Mouse (Mus musculus): ENCODE measurements around the gene Olfr1393. TPM values are rescaled to one million over a fixed set of nuclear protein-coding genes. Genes with fewer than 3 reads are reported as not detected.

Gene Olfr1393
- polyA plus RNA-seq, 1 experiment from 2014 or later, result not detected

DNA sequence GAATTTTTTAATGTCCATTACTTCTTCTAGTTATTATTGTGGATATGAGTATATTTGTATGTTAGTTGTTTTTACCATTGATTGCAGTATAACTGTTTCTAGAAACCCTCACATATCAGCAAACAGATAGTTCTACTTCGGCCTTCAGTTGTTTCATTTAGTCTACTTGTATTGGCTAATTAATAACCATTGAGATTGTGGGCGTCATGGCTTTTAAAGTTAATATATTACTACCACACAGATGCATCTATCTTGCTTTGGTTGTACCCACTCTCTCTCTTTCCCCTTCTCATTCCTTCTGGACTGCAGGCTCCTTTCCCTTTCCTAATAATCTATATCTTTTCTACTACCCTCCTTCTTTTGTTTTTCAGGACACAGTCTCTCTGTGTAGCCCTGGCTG is 18.8 kb upstream of the Olfr1393 start:
- H3K4me3 ChIP-seq (ENCODE audit: low read depth, low read length), result no peak overlapping the region
- H3K27me3 ChIP-seq (ENCODE audit: control insufficient read depth, insufficient read depth, low read length), result no peaks in the 10 kb centered on the region
- H3K27ac ChIP-seq (replicated peaks; ENCODE audit: low read depth, low read length), result no peak overlapping the region
- no peak overlapping the region for H3K9ac ChIP-seq (ENCODE audit: low read length)
- WGBS, result 87% methylated on average over 2 of the region's 2 CpGs
- H3K9me3 ChIP-seq (ENCODE audit: control insufficient read depth, low read length), result no peaks in the 10 kb centered on the region
- no peaks in the 10 kb centered on the region for H3K4me1 ChIP-seq (ENCODE audit: control insufficient read depth, insufficient read depth, low read length)
- ATAC-seq (ENCODE audit: insufficient number of reproducible peaks, low FRiP score, low TSS enrichment, low read depth), result no peak
- H3K36me3 ChIP-seq (ENCODE audit: control insufficient read depth, insufficient read depth, low read length), result peaks cover 12% of the 10 kb centered on the region; the same call in 1 of the 2 replicates
- DNase-seq (ENCODE audit: low spot score), result no peak
- H3K4me2 ChIP-seq (ENCODE audit: low read depth, severe bottlenecking), result no peak overlapping the region

GRCm38 (mm10) chr11:49259829-49260228 is 18.3 kb upstream of the Olfr1393 start:
- H3K4me3 ChIP-seq (ENCODE audit: low read depth, low read length), result no peak overlapping the region
- no peaks in the 10 kb centered on the region for H3K9me3 ChIP-seq (ENCODE audit: control insufficient read depth, low read length)
- H3K27me3 ChIP-seq (ENCODE audit: control insufficient read depth, insufficient read depth, low read length), result no peaks in the 10 kb centered on the region
- 84% methylated on average over 1 of the region's 1 CpGs for WGBS
- H3K27ac ChIP-seq (replicated peaks; ENCODE audit: low read depth, low read length), result no peak overlapping the region
- ATAC-seq (ENCODE audit: insufficient number of reproducible peaks, low FRiP score, low TSS enrichment, low read depth) (no peak), DNase-seq (ENCODE audit: low spot score) (no peak)
- no peaks in the 10 kb centered on the region for H3K4me1 ChIP-seq (ENCODE audit: control insufficient read depth, insufficient read depth, low read length)
- peaks cover 12% of the 10 kb centered on the region; the same call in 1 of the 2 replicates for H3K36me3 ChIP-seq (ENCODE audit: control insufficient read depth, insufficient read depth, low read length)
- H3K4me2 ChIP-seq (ENCODE audit: low read depth, severe bottlenecking), result no peak overlapping the region
- no peak overlapping the region for H3K9ac ChIP-seq (ENCODE audit: low read length)

GRCm38 (mm10) chr11:49260598-49261312 is 17.3 kb upstream of the Olfr1393 start:
- WGBS, result 95% methylated on average over 21 of the region's 21 CpGs
- no peak for ATAC-seq (ENCODE audit: insufficient number of reproducible peaks, low FRiP score, low TSS enrichment, low read depth)
- no peak for DNase-seq (ENCODE audit: low spot score)
- Histone ChIP-seq H3K27ac (replicated peaks; ENCODE audit: low read depth, low read length) (no peak overlapping the region), H3K4me2 (ENCODE audit: low read depth, severe bottlenecking) (no peak overlapping the region), H3K4me3 (ENCODE audit: low read depth, low read length) (no peak overlapping the region), H3K9ac (ENCODE audit: low read length) (no peak overlapping the region), H3K27me3 (ENCODE audit: control insufficient read depth, insufficient read depth, low read length) (no peaks in the 10 kb centered on the region), H3K4me1 (ENCODE audit: control insufficient read depth, insufficient read depth, low read length) (no peaks in the 10 kb centered on the region), H3K36me3 (ENCODE audit: control insufficient read depth, insufficient read depth, low read length) (peaks cover 12% of the 10 kb centered on the region; the same call in 1 of the 2 replicates), H3K9me3 (ENCODE audit: control insufficient read depth, low read length) (no peaks in the 10 kb centered on the region)

DNA sequence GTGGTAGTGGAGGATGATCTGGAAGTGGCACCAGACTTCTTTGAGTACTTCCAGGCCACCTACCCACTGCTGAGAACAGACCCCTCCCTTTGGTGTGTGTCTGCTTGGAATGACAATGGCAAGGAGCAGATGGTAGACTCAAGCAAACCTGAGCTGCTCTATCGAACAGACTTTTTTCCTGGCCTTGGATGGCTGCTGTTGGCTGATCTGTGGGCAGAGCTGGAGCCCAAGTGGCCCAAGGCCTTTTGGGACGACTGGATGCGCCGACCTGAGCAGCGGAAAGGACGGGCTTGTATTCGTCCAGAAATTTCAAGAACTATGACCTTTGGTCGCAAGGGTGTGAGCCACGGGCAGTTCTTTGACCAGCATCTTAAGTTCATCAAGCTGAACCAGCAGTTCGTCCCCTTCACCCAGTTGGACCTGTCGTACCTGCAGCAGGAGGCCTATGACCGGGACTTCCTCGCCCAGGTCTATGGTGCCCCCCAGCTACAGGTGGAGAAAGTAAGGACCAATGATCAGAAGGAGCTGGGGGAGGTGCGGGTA is 16.7 kb upstream of the Olfr1393 start:
- Histone ChIP-seq H3K27me3 (ENCODE audit: control insufficient read depth, insufficient read depth, low read length) (no peaks in the 10 kb centered on the region), H3K4me1 (ENCODE audit: control insufficient read depth, insufficient read depth, low read length) (no peaks in the 10 kb centered on the region), H3K4me3 (ENCODE audit: low read depth, low read length) (no peak overlapping the region), H3K9me3 (ENCODE audit: control insufficient read depth, low read length) (no peaks in the 10 kb centered on the region), H3K36me3 (ENCODE audit: control insufficient read depth, insufficient read depth, low read length) (peaks cover 12% of the 10 kb centered on the region; the same call in 1 of the 2 replicates), H3K9ac (ENCODE audit: low read length) (no peak overlapping the region), H3K27ac (replicated peaks; ENCODE audit: low read depth, low read length) (no peak overlapping the region), H3K4me2 (ENCODE audit: low read depth, severe bottlenecking) (no peak overlapping the region)
- no peak for ATAC-seq (ENCODE audit: insufficient number of reproducible peaks, low FRiP score, low TSS enrichment, low read depth)
- DNase-seq (ENCODE audit: low spot score), result no peak
- WGBS, result 94% methylated on average over 14 of the region's 14 CpGs

DNA sequence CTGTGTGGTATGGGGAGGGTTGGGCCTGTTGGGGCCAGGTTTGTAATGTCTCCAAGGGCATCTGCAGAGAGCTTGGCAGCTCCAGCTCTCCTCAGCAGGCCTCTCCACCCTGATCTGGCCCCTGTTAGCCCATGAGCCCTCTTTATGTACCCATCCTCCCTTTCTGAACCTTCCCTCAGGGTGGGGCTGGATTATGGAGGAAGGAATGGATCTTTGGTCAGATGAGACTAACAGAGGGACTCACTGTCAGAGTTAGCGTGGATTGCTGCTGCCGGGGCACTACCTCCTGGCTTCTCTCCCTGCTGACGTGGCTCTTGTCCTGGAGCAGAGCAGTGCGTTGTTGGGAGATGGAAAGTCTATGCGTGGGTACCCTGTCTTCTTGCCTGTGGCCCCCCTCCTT is 15.8 kb upstream of the Olfr1393 start:
- no peaks in the 10 kb centered on the region for H3K9me3 ChIP-seq (ENCODE audit: control insufficient read depth, low read length)
- peaks cover 12% of the 10 kb centered on the region; the same call in 1 of the 2 replicates for H3K36me3 ChIP-seq (ENCODE audit: control insufficient read depth, insufficient read depth, low read length)
- DNase-seq (ENCODE audit: low spot score), result no peak
- no peaks in the 10 kb centered on the region for H3K4me1 ChIP-seq (ENCODE audit: control insufficient read depth, insufficient read depth, low read length)
- H3K9ac ChIP-seq (ENCODE audit: low read length), result no peak overlapping the region
- H3K27ac ChIP-seq (replicated peaks; ENCODE audit: low read depth, low read length), result no peak overlapping the region
- no peak overlapping the region for H3K4me2 ChIP-seq (ENCODE audit: low read depth, severe bottlenecking)
- 91% methylated on average over 5 of the region's 5 CpGs for WGBS
- ATAC-seq (ENCODE audit: insufficient number of reproducible peaks, low FRiP score, low TSS enrichment, low read depth), result no peak
- H3K27me3 ChIP-seq (ENCODE audit: control insufficient read depth, insufficient read depth, low read length), result no peaks in the 10 kb centered on the region
- no peak overlapping the region for H3K4me3 ChIP-seq (ENCODE audit: low read depth, low read length)

- Histone ChIP-seq H3K4me2 (ENCODE audit: low read depth, severe bottlenecking) (no peak overlapping the region), H3K9ac (ENCODE audit: low read length) (no peak overlapping the region), H3K4me1 (ENCODE audit: control insufficient read depth, insufficient read depth, low read length) (no peaks in the 10 kb centered on the region), H3K9me3 (ENCODE audit: control insufficient read depth, low read length) (no peaks in the 10 kb centered on the region), H3K27ac (replicated peaks; ENCODE audit: low read depth, low read length) (no peak overlapping the region), H3K36me3 (ENCODE audit: control insufficient read depth, insufficient read depth, low read length) (peaks cover 12% of the 10 kb centered on the region; the same call in 1 of the 2 replicates), H3K4me3 (ENCODE audit: low read depth, low read length) (no peak overlapping the region), H3K27me3 (ENCODE audit: control insufficient read depth, insufficient read depth, low read length) (no peaks in the 10 kb centered on the region)
- ATAC-seq (ENCODE audit: insufficient number of reproducible peaks, low FRiP score, low TSS enrichment, low read depth), result no peak
- no peak for DNase-seq (ENCODE audit: low spot score)
- 85% methylated on average over 6 of the region's 6 CpGs for WGBS
Measured at GRCm38 (mm10) chr11:49263149-49263548, 15.0 kb upstream of the Olfr1393 start.

GRCm38 (mm10) chr11:49264081-49264480 is 14.0 kb upstream of the Olfr1393 start:
- no peak overlapping the region for H3K9ac ChIP-seq (ENCODE audit: low read length)
- no peaks in the 10 kb centered on the region for H3K9me3 ChIP-seq (ENCODE audit: control insufficient read depth, low read length)
- no peaks in the 10 kb centered on the region for H3K27me3 ChIP-seq (ENCODE audit: control insufficient read depth, insufficient read depth, low read length)
- H3K36me3 ChIP-seq (ENCODE audit: control insufficient read depth, insufficient read depth, low read length), result peaks cover 12% of the 10 kb centered on the region; the same call in 1 of the 2 replicates
- 90% methylated on average over 7 of the region's 7 CpGs for WGBS
- ATAC-seq (ENCODE audit: insufficient number of reproducible peaks, low FRiP score, low TSS enrichment, low read depth), result no peak
- no peak overlapping the region for H3K4me3 ChIP-seq (ENCODE audit: low read depth, low read length)
- no peaks in the 10 kb centered on the region for H3K4me1 ChIP-seq (ENCODE audit: control insufficient read depth, insufficient read depth, low read length)
- DNase-seq (ENCODE audit: low spot score), result no peak
- H3K27ac ChIP-seq (replicated peaks; ENCODE audit: low read depth, low read length), result no peak overlapping the region
- H3K4me2 ChIP-seq (ENCODE audit: low read depth, severe bottlenecking), result no peak overlapping the region

- peaks cover 12% of the 10 kb centered on the region; the same call in 1 of the 2 replicates for H3K36me3 ChIP-seq (ENCODE audit: control insufficient read depth, insufficient read depth, low read length)
- 75% methylated on average over 11 of the region's 11 CpGs for WGBS
- ATAC-seq (ENCODE audit: insufficient number of reproducible peaks, low FRiP score, low TSS enrichment, low read depth), result no peak
Measured at GRCm38 (mm10) chr11:49264622-49265021, 13.5 kb upstream of the Olfr1393 start.

More at GRCm38 (mm10) chr11:49264622-49265021, 13.5 kb upstream of the Olfr1393 start:
- Histone ChIP-seq H3K9ac (ENCODE audit: low read length) (no peak overlapping the region), H3K27me3 (ENCODE audit: control insufficient read depth, insufficient read depth, low read length) (no peaks in the 10 kb centered on the region), H3K4me2 (ENCODE audit: low read depth, severe bottlenecking) (no peak overlapping the region), H3K9me3 (ENCODE audit: control insufficient read depth, low read length) (no peaks in the 10 kb centered on the region), H3K27ac (replicated peaks; ENCODE audit: low read depth, low read length) (no peak overlapping the region), H3K4me1 (ENCODE audit: control insufficient read depth, insufficient read depth, low read length) (no peaks in the 10 kb centered on the region), H3K4me3 (ENCODE audit: low read depth, low read length) (no peak overlapping the region)
- no peak for DNase-seq (ENCODE audit: low spot score)

Measured in limb, embryonic 11.5 days (tissue).